Mouse (Mus musculus) neutrophil, adult 59 days (primary cell): ENCODE results near the gene Tmem62. TPM values are rescaled to one million over a fixed set of nuclear protein-coding genes. Genes with fewer than 3 reads are reported as not detected.

ENCODE experiments used
- total RNA-seq, 2 experiments: library from RNA; stranded (reverse); gene quantifications; 1 replicate in 1 of 2; 2 replicates in 1 of 2; pipeline ENCODE4 v1.2.4; 2023

Tmem62 gene
- 10 to 100 TPM in 1 of 2 experiments, 1 to 10 TPM in 1; 5.9 to 13.4 TPM for total RNA-seq

GRCm38 (mm10) chr2:120976990-120977925 is at the start of gene Tmem62:
Gene Tmem62 (plus strand): TSS chr2:120977017.

GRCm38 (mm10) chr2:120970559-120971080 is 6.2 kb upstream of the Tmem62 start, which contains the start of gene Ubr1:
Gene Ubr1 (minus strand): TSS chr2:120970715.

GRCm38 (mm10) chr2:121007925-121008663 is 31.3 kb downstream of the Tmem62 start, which contains the start of gene Ccndbp1:
Gene Ccndbp1 (plus strand): TSS chr2:121008403.

GRCm38 (mm10) chr2:121036733-121037341 is 60.0 kb downstream of the Tmem62 start, which contains the start of gene Epb42:
Gene Epb42 (minus strand): TSS chr2:121037072.

Other genes starting within 250 kb of the Tmem62 start
- gene Cdan1, start 126.9 kb upstream of the Tmem62 start, total RNA-seq, result 10 to 100 TPM; 19.0 to 22.4 TPM
- 1 to 10 TPM; 3.9 to 5.8 TPM for gene Ttbk2, start 126.4 kb upstream of the Tmem62 start, total RNA-seq
- 10 to 100 TPM; 26.0 to 26.7 TPM for gene Ubr1, start 6.3 kb upstream of the Tmem62 start, total RNA-seq
- gene Ccndbp1, start 31.4 kb downstream of the Tmem62 start, total RNA-seq, result 10 to 100 TPM; 69.5 to 74.3 TPM
- 1 to 10 TPM; 2.6 to 6.5 TPM for gene Epb42, start 60.1 kb downstream of the Tmem62 start, total RNA-seq
- gene Tgm5, start 108.8 kb downstream of the Tmem62 start, total RNA-seq, result not detected
- not detected for gene Tgm7, start 132.8 kb downstream of the Tmem62 start, total RNA-seq
- gene Adal, start 163.4 kb downstream of the Tmem62 start, total RNA-seq, result 1 to 10 TPM; 4.6 to 6.6 TPM
- 1 to 10 TPM; 4.5 to 5.2 TPM for gene Lcmt2, start 163.6 kb downstream of the Tmem62 start, total RNA-seq
- 10 to 100 TPM; 37.3 to 43.5 TPM for gene Tubgcp4, start 193.6 kb downstream of the Tmem62 start, total RNA-seq
- gene Zscan29, start 194.1 kb downstream of the Tmem62 start, total RNA-seq, result 10 to 100 TPM; 42.6 to 48.4 TPM